Mouse (Mus musculus) myocyte (in vitro differentiated cells): ENCODE measurements at regions not wholly inside any gene's neighbourhood (a gene's known extent, or its start where the extent isn't known, plus 50 kb on each side); places are given as distances from the start of the nearest gene placed in this dataset.
A peak's percentile ranks its signal among the peaks of the same experiment; 100 is the strongest.

Experiments used
- H3K27me3 ChIP-seq: one replicate; pipeline ENCODE4 v1.6.1; 2011; ENCODE audit not compliant: control insufficient read depth, insufficient read depth, insufficient read length
- H3K36me3 ChIP-seq: one replicate; pipeline ENCODE4 v1.6.1; 2011; ENCODE audit not compliant: control insufficient read depth, insufficient read depth
- H3K4me2 ChIP-seq: one replicate; pipeline ENCODE4 v1.6.1; 2011; ENCODE audit warnings: low read depth, control low read depth
- H3K4me3 ChIP-seq: one replicate; pipeline ENCODE4 v1.5.1; 2011; ENCODE audit warnings: mild to moderate bottlenecking, control low read depth, moderate library complexity
- H3K79me2 ChIP-seq: one replicate; pipeline ENCODE4 v1.6.1; 2011; ENCODE audit not compliant: control insufficient read depth, insufficient read depth
- H3ac ChIP-seq: one replicate; pipeline ENCODE4 v1.6.1; 2011; ENCODE audit not compliant: control insufficient read depth, insufficient read length
- CEBPB ChIP-seq: IDR thresholded peaks from 2 replicates; pipeline ENCODE4 v1.6.1; 2011; ENCODE audit warnings: mild to moderate bottlenecking, moderate library complexity; ENCODE audit not compliant: poor library complexity, insufficient read depth, severe bottlenecking
- E2F4 ChIP-seq: IDR thresholded peaks from one replicate; pipeline ENCODE4 v1.6.1; 2011; ENCODE audit warnings: mild to moderate bottlenecking, control low read depth, moderate library complexity; ENCODE audit not compliant: insufficient read depth
- MAX ChIP-seq: IDR thresholded peaks from one replicate; pipeline ENCODE4 v1.6.1; 2011; ENCODE audit warnings: low read depth, mild to moderate bottlenecking, control low read depth
- MYOD1 ChIP-seq, 3 experiments: IDR thresholded peaks; one replicate each; pipeline ENCODE4 v1.6.1; 2011; ENCODE audit warnings: control low read depth in 2 of 3, low read depth in 2 of 3, mild to moderate bottlenecking in 2 of 3, moderate library complexity in 1 of 3; ENCODE audit not compliant: insufficient read length in 2 of 3, control insufficient read depth in 1 of 3
- MYOG ChIP-seq, 3 experiments: IDR thresholded peaks; one replicate each; pipeline ENCODE4 v1.6.1; 2011; ENCODE audit warnings: control low read depth in 2 of 3, low read depth in 2 of 3, mild to moderate bottlenecking in 2 of 3; ENCODE audit not compliant: insufficient read length in 2 of 3, control insufficient read depth in 1 of 3, insufficient read depth in 1 of 3
- POLR2A ChIP-seq: IDR thresholded peaks from one replicate; pipeline ENCODE4 v1.6.1; 2011; ENCODE audit warnings: low read depth, mild to moderate bottlenecking, control low read depth, moderate library complexity; ENCODE audit not compliant: insufficient read length
- POLR2AphosphoS2 ChIP-seq: IDR thresholded peaks from one replicate; pipeline ENCODE4 v1.6.1; 2011; ENCODE audit warnings: low read depth, control low read depth; ENCODE audit not compliant: insufficient read length
- REST ChIP-seq: IDR thresholded peaks from one replicate; pipeline ENCODE4 v1.6.1; 2011; ENCODE audit warnings: mild to moderate bottlenecking, control low read depth, moderate library complexity; ENCODE audit not compliant: insufficient read depth, insufficient read length
- SRF ChIP-seq: IDR thresholded peaks from one replicate; pipeline ENCODE4 v1.6.1; 2011; ENCODE audit warnings: low read depth; ENCODE audit not compliant: control insufficient read depth, insufficient read length
- TCF12 ChIP-seq: IDR thresholded peaks from one replicate; pipeline ENCODE4 v1.6.1; 2011; ENCODE audit warnings: mild to moderate bottlenecking, control low read depth; ENCODE audit not compliant: poor library complexity, insufficient read depth, severe bottlenecking
- TCF3 ChIP-seq: IDR thresholded peaks from one replicate; pipeline ENCODE4 v1.6.1; 2011; ENCODE audit warnings: low read depth, control low read depth; ENCODE audit not compliant: insufficient read length
- USF1 ChIP-seq: IDR thresholded peaks from one replicate; pipeline ENCODE4 v1.6.1; 2011; ENCODE audit warnings: low read depth, mild to moderate bottlenecking, control low read depth, moderate library complexity

GRCm38 (mm10) chr10:7293203-7293602 is 81.2 kb upstream of the Cnksr3 start:
- no peak for TF ChIP-seq REST
- no peak for TF ChIP-seq TCF12
- TF ChIP-seq MYOG (IDR thresholded peaks at IDR 0.05; ENCODE audit: control insufficient read depth in 1 of 3, insufficient read depth in 1 of 3, insufficient read length in 2 of 3, low read depth in 2 of 3) = no peak
- TF ChIP-seq USF1 = no peak
- no peak for TF ChIP-seq CEBPB
- H3ac ChIP-seq = no peak overlapping the region

GRCm38 (mm10) chr10:7289773-7290411 is 77.9 kb upstream of the Cnksr3 start:
- no peaks in the 10 kb centered on the region for H3K36me3 ChIP-seq
- H3K27me3 ChIP-seq = no peaks in the 10 kb centered on the region
- no peak overlapping the region for H3K4me2 ChIP-seq
- no peak for TF ChIP-seq TCF3
- no peak for TF ChIP-seq CEBPB
- no peaks in the 10 kb centered on the region for H3K79me2 ChIP-seq
- no peak overlapping the region for H3ac ChIP-seq
- no peak overlapping the region for H3K4me3 ChIP-seq

More at GRCm38 (mm10) chr10:7293203-7293602, 81.2 kb upstream of the Cnksr3 start:
- H3K27me3 ChIP-seq = no peaks in the 10 kb centered on the region
- H3K4me2 ChIP-seq = no peak overlapping the region
- no peak overlapping the region for H3K4me3 ChIP-seq
- H3K79me2 ChIP-seq = no peaks in the 10 kb centered on the region
- H3K36me3 ChIP-seq = no peaks in the 10 kb centered on the region

- Histone ChIP-seq H3K79me2 (no peaks in the 10 kb centered on the region), H3K27me3 (no peaks in the 10 kb centered on the region), H3K4me2 (no peak overlapping the region), H3ac (no peak overlapping the region), H3K4me3 (no peak overlapping the region), H3K36me3 (no peaks in the 10 kb centered on the region)
- TF ChIP-seq MYOD1 (IDR thresholded peaks at IDR 0.05; ENCODE audit: control insufficient read depth in 1 of 3, insufficient read length in 2 of 3, low read depth in 2 of 3) (no peak), MAX (no peak), TCF12 (no peak), TCF3 (no peak), CEBPB (no peak), SRF (no peak), MYOG (IDR thresholded peaks at IDR 0.05; ENCODE audit: control insufficient read depth in 1 of 3, insufficient read depth in 1 of 3, insufficient read length in 2 of 3, low read depth in 2 of 3) (no peak), REST (no peak), POLR2A (no peak), POLR2AphosphoS2 (no peak), USF1 (no peak), E2F4 (no peak)
Measured at GRCm38 (mm10) chr10:7285112-7285905, 73.3 kb upstream of the Cnksr3 start.

GRCm38 (mm10) chr10:7280429-7280828 is 68.4 kb upstream of the Cnksr3 start:
- Histone ChIP-seq H3K79me2 (no peaks in the 10 kb centered on the region), H3K4me3 (no peak overlapping the region), H3K27me3 (no peaks in the 10 kb centered on the region), H3ac (no peak overlapping the region), H3K4me2 (no peak overlapping the region), H3K36me3 (no peaks in the 10 kb centered on the region)
- TF ChIP-seq MYOG (IDR thresholded peaks at IDR 0.05; ENCODE audit: control insufficient read depth in 1 of 3, insufficient read depth in 1 of 3, insufficient read length in 2 of 3, low read depth in 2 of 3) (no peak), SRF (no peak), USF1 (no peak), TCF12 (no peak), POLR2A (no peak), MYOD1 (IDR thresholded peaks at IDR 0.05; ENCODE audit: control insufficient read depth in 1 of 3, insufficient read length in 2 of 3, low read depth in 2 of 3) (no peak), MAX (no peak), REST (no peak), POLR2AphosphoS2 (no peak), E2F4 (no peak)

- Histone ChIP-seq H3K27me3 (no peaks in the 10 kb centered on the region), H3K36me3 (no peaks in the 10 kb centered on the region), H3ac (no peak overlapping the region), H3K4me3 (no peak overlapping the region), H3K4me2 (no peak overlapping the region), H3K79me2 (no peaks in the 10 kb centered on the region)
- TF ChIP-seq CEBPB = no peak
- peak in 1 of 3 experiments; percentile 24 for TF ChIP-seq MYOD1 (IDR thresholded peaks at IDR 0.05; ENCODE audit: control insufficient read depth in 1 of 3, insufficient read length in 2 of 3, low read depth in 2 of 3)
Measured at GRCm38 (mm10) chr10:7278820-7279219, 66.8 kb upstream of the Cnksr3 start.
